Mouse (Mus musculus): ENCODE results near the gene Trcg1. TPM values are rescaled to one million over a fixed set of nuclear protein-coding genes. Genes with fewer than 3 reads are reported as not detected.
"Not testable (repeated sequence)": the region's sequence is repeated elsewhere in the genome, so short reads cannot be mapped to it uniquely, and the experiment has no call there.

The Trcg1 gene
- total RNA-seq (2021) = not detected
- long read RNA-seq = 0 reads

DNA sequence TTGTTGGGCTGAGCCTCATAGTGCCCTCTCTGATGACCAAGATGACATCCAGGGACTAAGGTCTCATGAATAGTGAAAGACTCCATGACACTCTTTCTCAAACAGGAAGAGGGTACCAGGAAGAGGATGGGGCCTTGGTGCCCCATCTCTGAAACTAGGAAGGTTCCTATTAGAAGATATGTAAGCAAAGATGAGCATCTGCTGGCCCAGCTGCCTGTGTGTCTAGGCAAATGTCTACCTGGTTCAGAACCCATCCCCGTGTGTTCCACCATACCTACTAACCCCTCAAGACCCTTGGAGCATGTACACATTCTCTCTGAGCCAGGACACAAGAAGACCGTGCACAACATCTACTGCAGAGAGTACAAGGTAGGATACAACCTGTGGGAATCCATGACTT lies at the start of gene Trcg1:
Trcg1 (plus strand) TSS at position 301 of the 400 bp plus-strand sequence.
- no peak for DNase-seq (ENCODE audit: low spot score in 2 of 2)

DNA sequence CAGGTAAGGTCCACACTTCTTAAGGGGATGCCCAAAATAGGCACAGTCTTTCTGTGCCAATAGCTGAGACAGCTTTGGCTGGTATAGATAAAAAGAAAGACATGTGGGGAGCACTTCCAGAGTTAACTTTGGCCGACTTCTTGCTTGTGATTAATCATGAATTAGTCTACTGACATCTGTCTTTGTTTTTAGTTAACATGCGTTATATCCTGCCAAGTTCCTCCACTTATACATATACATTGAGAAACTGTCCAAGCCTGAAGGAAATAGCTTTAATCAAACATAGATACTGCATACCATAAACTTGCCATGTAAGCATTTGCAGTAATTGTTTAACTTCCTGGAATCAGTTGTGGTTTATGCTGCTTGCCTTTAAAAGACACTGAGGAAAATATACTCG lies 39.6 kb upstream of the Trcg1 start:
- no peak for DNase-seq (ENCODE audit: low spot score in 2 of 2)

DNA sequence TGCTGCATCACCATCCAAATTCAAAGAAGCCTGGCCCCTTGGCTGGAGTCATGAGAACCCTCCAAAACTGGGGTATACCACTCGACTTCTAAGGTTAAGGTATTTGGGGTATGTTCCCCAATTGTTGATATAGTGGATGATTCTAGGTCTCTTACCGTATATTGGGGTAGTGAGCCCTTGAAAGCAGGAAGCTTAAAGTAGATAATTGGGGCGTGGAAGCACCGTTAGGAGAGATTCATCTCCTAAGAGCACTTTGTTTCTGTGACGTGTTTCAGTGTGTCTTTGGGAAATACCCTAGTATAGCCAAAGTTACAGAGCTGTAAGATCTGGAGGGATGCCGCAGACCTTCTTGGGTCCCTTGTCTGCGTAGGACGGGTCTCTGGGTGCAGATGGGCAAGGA lies 38.9 kb upstream of the Trcg1 start:
- no peak for DNase-seq (ENCODE audit: low spot score in 2 of 2)

DNA sequence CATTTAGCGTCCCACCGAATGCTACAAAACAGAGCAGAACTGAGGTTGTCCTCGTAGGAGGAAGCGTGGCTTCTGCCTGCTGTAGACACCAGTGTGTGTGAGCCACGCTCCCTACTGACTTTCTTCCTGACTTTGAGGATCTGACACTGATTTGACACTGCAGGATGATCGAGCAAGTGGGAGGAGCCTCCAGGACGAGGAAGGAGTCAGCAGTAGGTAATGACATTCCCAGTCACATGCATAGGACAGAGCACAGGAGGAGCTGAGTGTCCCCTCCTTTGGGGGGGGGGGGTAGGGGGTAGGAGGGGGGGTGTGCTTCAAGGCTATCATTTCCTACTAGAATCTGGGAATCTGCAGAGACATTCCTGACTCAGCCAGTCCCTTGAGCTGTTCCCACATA lies 33.4 kb upstream of the Trcg1 start:
- DNase-seq (ENCODE audit: low spot score in 2 of 2) = no peak

DNA sequence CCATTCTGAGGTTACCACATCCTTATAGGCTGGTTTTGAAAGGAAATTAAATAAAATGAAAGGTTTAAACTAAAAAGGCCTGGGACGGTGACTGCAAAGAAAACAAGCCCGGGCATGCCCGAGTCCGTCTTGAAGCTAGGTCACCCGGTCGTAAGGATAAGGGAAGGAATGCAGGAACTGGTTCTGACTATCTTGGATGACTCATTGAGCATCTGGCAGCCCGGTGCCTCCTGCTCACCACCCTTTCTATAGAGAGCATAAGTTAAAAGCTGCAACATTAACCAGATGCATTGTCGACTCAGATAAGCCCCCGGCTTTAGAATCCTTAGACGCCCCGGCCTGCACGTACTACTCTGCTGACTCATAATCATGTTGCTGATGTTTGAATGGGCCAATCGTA lies 32.8 kb upstream of the Trcg1 start:
- not testable (repeated sequence) for DNase-seq (ENCODE audit: low spot score in 2 of 2)

DNA sequence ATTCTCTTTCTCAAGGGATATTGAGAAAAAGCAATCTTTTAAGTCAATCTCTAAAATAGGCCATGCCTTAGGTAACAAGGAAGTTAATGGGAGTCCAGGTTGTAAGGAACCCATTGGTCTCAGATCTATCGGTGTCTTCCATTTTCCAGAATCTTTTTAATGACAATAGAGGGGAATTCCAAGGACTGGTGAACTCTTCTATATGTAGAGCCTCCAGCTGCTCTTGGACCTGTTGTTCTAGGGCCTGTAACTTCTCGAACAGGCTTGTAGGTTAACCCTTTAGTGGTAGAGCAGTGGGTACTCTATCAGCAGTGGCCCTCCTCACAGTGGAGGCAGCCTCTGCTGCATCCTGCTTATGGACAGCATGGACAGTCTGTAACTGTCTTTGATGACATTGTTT lies 29.5 kb upstream of the Trcg1 start:
- no peak for DNase-seq (ENCODE audit: low spot score in 2 of 2)

DNA sequence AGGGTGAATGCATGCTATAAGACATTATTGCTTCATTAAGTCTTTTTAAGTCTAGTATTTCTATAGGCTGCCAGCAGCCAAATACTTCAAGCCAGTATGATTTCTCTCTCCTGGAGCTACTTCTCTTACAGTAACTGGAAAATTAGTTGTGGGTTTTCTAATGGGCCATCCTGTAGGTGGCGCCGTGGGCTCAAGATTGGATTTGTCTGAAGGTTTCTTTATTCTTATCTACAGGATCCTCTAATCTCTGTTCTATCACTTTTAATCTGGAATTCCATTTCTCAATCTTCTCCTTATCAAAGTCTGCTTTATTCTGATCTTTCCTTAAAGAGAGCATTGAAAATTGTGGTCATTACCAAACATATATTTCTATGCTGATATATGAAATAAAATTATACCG lies 27.0 kb upstream of the Trcg1 start:
- DNase-seq (ENCODE audit: low spot score in 2 of 2) = peak in 1 of 2 experiments; percentile 69

DNA sequence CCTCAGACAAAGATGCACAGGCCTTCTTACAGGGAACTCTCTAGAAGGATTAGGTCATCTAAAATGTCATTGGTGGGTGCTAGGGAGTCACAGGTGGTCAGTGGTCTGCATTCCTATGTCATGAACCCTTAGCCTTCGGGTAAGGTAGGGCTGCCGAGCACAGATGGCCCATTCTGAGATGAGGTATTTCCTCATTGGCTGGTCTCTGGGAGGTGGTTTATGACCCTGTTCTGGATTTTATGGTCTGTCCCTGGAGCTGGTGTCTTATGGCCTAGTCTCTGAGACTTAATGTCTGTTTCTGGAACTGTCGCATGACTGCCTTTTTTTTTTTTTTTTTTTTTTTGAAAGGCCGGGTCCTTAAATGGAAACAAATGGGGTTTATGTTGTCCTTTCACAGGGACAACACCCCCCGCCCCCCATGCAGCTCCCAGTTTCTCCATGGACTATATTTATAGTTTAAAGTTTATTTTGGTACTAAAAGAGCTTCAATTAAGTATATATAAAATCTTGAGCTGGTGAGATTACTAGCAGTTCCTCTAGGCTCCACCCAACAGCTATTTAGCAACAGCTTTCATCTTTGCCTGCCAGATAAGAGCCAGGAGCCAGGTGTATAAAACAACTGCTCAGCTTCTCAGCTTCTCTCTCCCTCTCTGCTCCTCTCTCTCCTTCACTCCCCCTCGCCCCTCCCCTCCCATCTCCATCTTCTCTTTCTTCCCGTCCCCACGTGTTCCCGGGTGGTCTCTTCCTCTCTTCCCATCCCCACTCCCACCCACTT lies 23.7 kb upstream of the Trcg1 start:
- DNase-seq (ENCODE audit: low spot score in 2 of 2) = no peak

DNA sequence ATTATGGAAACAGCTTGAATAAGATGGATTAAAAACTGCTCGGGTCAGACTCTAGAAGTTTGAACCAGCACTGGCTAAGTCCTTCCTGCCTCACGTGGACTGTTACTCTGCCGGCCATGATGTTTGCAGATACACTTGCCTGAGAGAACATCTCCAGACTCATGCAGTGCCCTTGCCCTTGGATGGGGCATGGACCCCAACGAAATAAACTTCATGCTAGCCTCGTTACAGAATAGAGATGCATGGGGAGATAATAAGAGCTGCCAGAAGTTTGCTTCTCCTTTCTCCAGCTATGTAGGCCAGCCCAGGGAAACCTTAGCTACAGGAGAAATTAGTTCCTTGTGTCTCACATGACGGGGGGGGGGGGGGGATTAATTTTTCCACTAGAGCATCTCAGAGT lies 21.9 kb upstream of the Trcg1 start:
- no peak for DNase-seq (ENCODE audit: low spot score in 2 of 2)

DNA sequence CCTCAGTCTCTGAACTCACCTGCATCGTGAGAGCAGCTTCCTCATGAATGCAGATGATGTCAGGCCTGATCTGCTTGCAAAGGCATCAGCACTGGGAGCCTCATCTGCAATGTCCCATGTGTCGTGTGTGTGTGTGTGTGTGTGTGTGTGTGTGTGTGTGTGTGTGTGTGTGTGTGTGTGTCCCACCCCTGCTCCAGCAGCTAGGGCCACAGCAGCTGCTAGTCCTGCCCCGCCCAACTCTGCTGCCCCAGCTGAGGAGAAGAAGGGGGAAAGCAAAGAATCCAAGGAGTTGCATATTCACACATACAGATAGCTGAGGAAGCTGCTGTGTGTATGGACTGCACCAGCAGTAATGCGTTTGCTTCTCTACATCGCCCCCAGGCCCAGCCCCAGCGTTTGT lies 19.1 kb upstream of the Trcg1 start:
- DNase-seq (ENCODE audit: low spot score in 2 of 2) = no peak

DNA sequence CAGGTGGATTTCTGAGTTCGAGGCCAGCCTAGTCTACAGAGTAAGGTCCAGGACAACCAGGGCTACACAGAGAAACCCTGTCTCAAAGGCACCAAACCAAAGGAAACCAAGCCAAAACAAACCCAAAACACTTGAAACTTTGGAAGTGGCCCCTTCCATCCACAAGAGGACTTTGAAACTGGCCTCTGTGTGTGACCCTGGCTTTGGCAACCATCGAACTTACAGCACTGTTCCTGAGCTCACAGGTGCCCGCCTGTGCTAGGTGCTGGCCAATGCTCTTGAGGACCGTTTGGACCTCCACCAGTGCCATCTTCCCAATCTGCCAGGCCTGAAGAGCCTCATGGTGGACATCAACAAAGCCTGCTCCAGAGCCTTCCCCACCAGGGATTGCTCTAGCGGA lies 17.6 kb upstream of the Trcg1 start:
- DNase-seq (ENCODE audit: low spot score in 2 of 2) = no peak

DNA sequence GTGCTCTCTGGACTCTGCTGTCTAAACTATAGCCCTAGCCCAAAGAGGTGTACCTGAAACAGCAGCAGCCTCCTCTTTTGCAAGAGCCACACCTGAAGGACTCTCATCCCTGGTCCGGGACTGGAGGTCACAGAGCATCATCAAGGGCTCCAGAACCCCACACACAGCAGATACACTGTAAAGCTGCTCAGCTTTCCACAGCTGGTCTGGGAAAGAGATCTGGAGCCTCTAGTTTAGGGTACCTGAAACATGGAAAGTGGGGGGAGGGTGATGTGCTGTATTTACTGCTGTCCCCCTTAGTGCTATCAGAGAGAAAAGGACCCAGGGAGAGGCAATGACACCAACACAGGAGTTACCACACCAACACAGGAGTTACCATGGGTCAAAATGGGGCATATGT lies 16.8 kb upstream of the Trcg1 start:
- no peak for DNase-seq (ENCODE audit: low spot score in 2 of 2)

DNA sequence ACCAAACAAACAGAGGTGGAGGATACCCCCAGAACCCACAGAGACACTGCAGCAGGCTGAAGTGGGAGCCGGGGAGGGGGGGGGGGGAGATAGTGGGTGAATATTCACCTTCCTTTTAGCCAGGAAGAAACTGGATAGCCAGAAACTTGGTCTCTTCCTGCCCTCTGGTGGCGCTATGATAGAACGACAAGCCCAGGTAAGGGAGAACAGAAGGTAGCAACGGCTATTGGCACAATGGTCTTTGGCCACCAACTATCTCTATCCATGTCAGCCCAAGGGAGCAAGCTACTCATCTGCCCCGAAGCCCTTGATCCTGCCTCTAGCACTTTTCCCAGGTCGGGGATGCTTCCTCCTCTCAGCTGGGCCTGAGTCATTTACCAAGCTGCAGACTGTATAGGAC lies 16.0 kb upstream of the Trcg1 start:
- DNase-seq (ENCODE audit: low spot score in 2 of 2) = peak; percentile 9 to 38

DNA sequence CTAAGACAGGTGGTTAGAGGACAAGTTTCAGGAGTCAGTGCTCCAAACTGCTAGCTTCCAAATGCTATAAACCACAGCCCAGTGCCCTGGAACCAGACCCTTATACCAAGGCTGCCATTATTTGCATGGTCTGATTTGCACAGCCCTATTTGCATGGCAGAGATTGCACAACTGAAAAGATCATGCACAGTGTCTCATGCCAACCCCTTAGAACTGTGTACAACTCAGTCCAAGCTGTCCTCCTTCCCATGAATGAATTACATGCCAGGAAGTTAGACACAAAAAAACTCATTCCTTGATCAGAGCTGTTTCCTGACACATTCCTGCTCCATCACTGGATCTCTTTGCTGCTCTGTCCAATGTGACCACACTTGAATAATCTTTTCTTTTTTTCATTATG lies 13.0 kb upstream of the Trcg1 start:
- DNase-seq (ENCODE audit: low spot score in 2 of 2) = no peak

DNA sequence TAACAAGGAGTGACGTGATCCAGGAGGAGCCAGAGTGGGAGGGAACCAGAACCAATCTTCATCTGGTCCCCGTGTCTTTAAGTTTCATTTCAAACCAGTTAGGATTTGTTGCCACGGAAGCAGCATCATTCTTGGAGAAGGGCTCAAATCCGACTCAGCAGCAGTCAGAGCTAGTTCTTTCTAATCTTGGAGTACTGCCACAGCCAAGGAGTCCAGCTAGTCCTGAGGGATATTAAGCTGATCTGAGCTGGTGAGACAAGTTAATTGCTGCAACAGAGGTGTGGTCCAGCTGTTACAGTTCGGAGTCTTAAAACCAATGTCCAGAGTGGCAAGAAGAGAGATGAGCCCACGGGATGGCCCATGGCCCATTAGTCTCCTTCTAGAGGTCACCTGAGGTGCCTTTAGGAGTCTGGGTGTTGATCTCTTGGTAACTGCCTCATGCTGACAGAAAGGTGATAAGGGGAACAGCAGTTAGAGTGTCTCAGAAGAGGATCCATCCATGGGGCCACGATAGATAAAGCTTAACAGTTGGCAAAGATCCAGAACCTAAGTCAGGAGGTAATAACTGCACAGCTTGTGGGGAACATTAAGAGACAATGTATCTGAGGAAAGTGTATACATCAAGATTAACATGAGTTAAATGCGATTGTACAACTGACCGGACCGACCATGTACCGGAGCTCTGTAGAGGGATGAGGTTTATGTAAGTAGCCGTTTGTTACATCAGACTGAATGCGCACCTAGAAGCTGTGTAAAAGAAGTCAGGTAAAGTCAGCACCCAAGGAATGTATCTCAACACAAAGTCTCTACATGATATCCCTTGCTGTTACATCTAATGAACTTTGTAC lies 10.4 kb upstream of the Trcg1 start:
- DNase-seq (ENCODE audit: low spot score in 2 of 2) = no peak

DNA sequence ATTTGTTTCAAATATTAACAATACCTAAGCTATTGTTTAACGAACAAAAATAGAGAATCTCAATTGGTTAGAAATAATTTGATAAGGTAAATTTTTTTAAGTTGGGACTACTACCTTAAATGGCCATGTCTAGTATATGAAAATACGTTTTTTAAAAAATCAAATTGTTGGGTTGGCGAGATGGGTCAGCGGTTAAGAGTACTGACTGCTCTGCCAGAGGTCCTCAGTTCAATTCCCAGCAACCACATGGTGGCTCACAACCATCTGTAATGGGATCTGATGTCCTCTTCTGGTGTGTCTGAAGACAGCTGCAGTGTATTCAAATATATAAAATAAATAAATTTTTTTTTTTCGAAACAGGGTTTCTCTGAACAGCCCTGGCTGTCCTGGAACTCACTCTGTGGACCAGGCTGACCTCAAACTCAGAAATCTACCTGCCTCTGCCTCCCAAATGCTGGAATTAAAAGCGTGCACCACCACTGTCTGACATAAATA lies 9.7 kb upstream of the Trcg1 start:
- DNase-seq (ENCODE audit: low spot score in 2 of 2) = not testable (repeated sequence)

DNA sequence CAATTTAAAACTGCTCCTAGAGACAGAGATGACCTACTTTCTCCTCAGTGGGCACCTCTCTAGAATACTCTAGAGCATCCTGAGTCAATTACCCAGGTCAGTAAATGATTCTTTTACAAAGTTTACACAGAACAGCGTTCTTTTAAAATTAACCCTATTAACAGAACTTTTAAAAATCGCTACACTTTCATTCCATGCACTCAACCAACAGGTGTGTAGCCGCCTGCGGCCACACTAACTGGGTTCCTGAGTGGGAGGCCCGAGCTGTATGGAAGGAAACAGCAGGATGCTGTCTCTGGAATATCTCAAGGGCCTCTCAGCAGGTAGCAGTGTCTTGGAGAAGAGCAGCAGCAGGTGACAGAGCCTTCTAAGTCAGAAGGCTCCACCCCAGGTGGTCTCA lies 9.2 kb upstream of the Trcg1 start:
- DNase-seq (ENCODE audit: low spot score in 2 of 2) = no peak

DNA sequence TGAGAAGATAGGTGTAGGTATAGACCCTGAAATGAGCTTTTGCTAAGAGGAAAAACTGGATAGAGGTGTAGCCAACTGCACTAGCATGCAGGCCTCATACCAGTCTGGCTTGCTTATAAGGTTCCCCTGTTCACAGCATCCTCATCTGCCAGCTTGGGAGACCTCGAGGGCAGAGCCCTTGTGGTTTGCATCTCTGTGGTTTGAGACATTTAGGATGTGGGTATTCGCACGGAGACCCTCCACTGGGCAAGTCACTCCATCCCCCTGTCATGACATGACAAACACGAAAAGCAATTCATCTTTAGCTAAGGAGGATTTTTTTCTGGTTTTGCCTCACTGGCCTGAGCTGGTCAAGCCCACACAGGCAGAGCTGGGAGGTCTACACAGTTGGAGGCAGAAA lies 8.2 kb upstream of the Trcg1 start:
- DNase-seq (ENCODE audit: low spot score in 2 of 2) = no peak

DNA sequence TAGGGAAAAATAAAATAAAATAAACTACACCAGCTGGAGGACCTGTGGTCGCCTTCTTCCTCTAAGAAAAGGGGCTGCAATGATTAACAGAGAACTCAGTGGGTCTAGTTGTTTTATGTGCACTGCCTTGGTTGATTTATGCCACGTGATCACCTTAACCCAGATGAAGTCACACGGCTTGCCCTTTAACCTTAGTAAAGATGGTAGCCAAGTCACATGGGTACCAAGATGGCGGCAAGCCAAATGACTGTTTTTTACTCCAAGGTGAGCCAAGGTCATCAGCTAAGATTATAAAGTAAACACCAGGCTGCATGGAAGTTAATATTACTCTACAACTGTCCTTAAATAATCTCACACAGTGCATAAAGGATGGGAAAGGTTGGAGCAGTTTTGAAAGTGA lies 6.6 kb upstream of the Trcg1 start:
- no peak for DNase-seq (ENCODE audit: low spot score in 2 of 2)

DNA sequence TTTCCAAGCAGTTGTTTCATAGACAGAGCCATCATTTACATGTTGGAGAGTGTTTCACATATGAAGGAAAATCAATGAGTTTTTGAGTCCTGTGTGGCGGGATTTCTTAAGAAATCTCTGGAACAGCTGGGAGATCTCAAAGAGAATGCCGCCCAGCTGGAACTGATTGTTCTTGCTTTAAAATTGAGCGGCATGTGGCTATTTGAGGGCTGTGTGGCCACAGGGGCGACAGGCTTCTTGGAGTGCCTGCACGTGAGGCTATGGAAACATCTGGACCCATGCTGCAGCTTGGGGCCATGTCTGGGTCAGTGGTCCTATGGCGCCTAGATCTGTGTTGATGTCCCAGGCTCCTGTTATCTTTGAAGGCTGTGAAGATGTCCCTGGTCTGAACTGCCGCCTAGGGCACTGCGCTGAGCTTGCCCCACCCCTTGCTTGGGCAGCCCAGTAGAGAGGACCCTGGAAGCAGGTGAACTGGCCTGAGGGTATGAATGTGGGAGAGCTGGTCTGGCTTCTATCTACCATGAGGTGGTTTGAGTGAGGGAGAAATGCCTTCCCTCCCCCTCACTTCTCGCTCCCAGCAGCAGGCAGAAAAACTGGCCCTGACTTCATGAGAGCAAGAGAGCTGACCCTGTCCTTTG lies 6.1 kb upstream of the Trcg1 start:
- DNase-seq (ENCODE audit: low spot score in 2 of 2) = no peak

DNA sequence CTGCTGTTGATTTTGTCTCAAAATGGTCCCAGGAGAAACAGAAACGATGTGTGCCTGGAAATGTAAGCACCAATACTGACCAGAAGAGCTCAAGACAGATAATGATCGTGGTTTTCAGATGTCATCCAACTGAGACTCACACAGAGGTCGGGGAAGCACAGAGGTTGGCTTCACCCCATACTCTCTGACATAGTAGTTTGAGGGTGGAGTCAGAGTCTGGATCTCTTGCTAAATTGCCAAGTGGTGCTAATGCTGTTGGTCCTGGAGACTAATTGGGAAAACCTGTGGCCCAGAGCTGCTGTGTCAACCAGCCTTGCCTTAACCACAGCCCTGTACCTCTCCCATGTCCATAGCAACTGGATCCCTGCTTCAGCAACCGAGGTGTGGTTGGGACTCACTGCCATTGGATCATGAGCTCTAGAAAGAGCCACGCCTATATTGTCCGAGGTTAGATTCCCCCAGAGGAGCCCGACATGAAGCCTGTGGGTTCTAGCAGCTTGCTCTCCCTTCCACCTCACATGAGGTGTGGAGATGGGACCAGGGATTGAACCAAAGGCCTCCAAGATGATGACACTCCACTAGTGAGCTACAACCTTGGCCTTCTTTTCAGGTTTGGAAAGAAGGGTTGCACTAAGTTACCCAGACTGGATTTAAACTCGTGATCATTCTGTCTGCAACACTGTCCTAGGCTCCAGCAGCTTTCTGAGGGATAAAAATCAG lies 4.7 kb upstream of the Trcg1 start:
- DNase-seq (ENCODE audit: low spot score in 2 of 2) = no peak

Data from layer of hippocampus, adult 18-20 months (tissue).